Mouse (Mus musculus): ENCODE data around the gene Arhgef7. TPM values are rescaled to one million over a fixed set of nuclear protein-coding genes. Genes with fewer than 3 reads are reported as not detected.

Arhgef7 gene
- polyA plus RNA-seq, 1 experiment from 2014 or later: 62.3 TPM

DNA sequence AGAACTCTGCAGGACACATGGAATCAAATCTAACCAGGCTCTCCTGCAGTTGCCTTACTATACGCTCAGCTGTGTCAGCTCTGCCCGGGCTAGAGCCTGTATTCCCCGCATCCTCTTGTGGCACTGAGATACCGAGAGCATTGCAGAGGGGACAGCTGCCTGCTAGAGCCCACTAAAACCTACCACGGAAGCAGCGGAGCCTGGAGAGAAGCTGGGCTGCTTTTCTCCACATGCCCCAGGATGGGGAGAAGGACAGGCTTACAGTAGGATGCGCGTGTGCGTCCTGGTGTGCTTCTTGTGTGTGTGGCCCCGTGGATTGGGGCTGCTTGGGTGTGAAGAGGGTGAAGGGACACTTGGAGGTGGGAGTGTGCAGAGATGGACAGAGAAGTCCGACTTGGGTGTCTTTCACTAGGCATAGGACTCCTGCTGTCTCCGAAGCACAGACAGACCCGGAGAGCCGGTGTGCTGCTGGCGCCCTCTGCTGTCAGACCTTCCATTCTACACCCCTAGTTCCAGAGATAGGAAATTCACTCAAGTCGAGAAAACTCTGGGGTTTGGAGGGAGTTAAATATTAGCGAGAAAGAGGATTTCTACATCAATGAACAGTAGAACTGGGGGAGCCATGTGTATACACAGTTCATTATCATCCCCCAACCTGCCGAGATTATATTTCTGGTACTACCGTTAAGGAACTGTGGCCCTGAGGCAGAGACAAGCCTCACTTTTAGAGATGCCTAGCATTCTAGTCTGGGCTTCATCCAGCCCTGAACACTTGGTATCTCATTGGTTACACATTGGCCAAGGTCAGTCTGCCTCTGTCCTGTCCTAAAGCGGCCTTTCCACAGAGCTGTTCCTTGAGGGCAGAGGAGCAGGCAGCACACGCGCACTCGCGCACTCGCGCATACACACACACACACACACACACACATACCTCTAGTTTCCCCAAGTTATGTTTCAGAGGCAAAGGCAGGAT, 27.2 kb upstream of the Arhgef7 start:
- 40% methylated on average over 26 of the region's 26 CpGs for WGBS
- peak overlapping the region; percentile 18 for H3K9ac ChIP-seq (replicated peaks)
- ATAC-seq (ENCODE audit: low FRiP score): peak; percentile 89

DNA sequence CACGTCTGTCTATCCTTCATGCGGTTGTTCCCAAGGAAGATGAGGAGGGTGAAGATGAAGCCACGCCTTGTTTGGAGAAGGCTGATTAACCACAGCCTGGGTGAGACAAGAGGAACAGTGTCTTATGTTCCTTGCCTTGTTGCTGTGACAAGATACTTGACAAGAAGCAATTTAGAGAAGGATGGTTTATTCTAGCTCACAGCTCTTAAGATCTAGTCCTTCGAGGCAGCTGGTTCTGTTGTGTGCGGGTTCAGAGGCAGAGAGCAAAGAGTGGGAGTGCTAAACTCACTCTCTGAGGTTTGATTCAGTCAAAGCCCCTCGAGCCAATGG, 26.5 kb upstream of the Arhgef7 start, which contains the start of gene 1700016D06Rik:
Gene 1700016D06Rik, minus strand, starts transcription at position 31 of the 330 bp plus-strand sequence.
- H3K4me1 ChIP-seq: peaks cover 8% of the 10 kb centered on the region
- peak within 1 kb of the TSS; percentile 56 for H3K4me2 ChIP-seq
- 71% methylated on average over 6 of the region's 6 CpGs for WGBS
- peak within 1 kb of the TSS; percentile 18 for H3K9ac ChIP-seq (replicated peaks)
- peak within 1 kb of the TSS; percentile 22; the same call in 1 of the 2 replicates for H3K4me3 ChIP-seq (replicated peaks)
- no peak within 1 kb of the TSS for H3K27ac ChIP-seq (replicated peaks)
- no peaks in the 10 kb centered on the region; the same call in 1 of the 2 replicates for H3K27me3 ChIP-seq (replicated peaks)
- H3K36me3 ChIP-seq: no peaks in the 10 kb centered on the region
- H3K9me3 ChIP-seq (replicated peaks): no peaks in the 10 kb centered on the region
- no peak for ATAC-seq (ENCODE audit: low FRiP score)

More for the DNA sequence above, 27.2 kb upstream of the Arhgef7 start:
- Histone ChIP-seq H3K27me3 (replicated peaks) (no peaks in the 10 kb centered on the region; the same call in 1 of the 2 replicates), H3K9me3 (replicated peaks) (no peaks in the 10 kb centered on the region), H3K4me1 (peaks cover 8% of the 10 kb centered on the region), H3K4me3 (replicated peaks) (peak overlapping the region; percentile 22; the same call in 1 of the 2 replicates), H3K36me3 (no peaks in the 10 kb centered on the region), H3K27ac (replicated peaks) (no peak overlapping the region), H3K4me2 (peak overlapping the region; percentile 56)

DNA sequence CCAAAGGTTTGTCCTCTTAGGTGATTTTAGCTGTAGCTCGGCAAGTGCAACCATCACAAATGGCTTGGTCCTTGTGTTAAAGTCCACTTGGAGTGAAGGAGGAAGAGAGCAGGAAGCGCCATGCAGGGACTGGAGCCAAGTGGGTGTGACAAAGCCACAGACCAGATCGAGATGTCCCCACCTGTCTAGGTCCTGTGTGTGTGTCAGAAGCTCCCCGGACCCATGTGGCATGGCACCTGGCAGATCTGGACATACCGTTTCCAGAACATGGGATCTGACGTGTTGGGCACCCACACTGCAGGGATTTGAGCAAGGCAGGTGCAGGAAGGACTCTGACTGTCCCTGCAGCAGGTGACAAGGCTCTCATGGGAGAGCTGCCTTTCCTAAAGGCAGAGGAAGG, 26.1 kb upstream of the Arhgef7 start:
- Histone ChIP-seq H3K27ac (replicated peaks) (no peak overlapping the region), H3K9ac (replicated peaks) (no peak overlapping the region), H3K27me3 (replicated peaks) (no peaks in the 10 kb centered on the region; the same call in 1 of the 2 replicates), H3K4me2 (no peak overlapping the region), H3K4me1 (peaks cover 8% of the 10 kb centered on the region), H3K9me3 (replicated peaks) (no peaks in the 10 kb centered on the region), H3K36me3 (no peaks in the 10 kb centered on the region), H3K4me3 (replicated peaks) (no peak overlapping the region)
- WGBS: 87% methylated on average over 6 of the region's 6 CpGs
- ATAC-seq (ENCODE audit: low FRiP score): no peak

DNA sequence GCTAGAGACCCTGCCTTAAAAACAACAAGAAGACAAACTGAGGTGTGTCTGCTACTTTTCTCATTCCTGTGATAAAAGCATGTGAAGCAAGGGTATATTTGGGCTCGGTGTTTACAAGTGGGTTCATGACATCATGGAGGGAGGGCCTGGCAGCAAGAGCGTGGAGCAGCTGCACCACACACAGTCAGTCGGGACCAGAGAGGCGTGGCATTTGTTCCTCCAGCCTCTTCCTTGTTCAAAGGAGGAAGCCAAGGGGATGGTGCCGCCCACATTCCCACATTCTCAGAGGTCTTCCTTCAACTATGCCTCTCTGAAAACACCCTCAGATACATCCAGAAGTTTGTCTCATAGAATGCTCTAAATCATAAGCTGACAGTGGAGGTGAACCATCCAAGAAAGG, 23.7 kb upstream of the Arhgef7 start:
- Histone ChIP-seq H3K27me3 (replicated peaks) (no peaks in the 10 kb centered on the region; the same call in 1 of the 2 replicates), H3K4me2 (no peak overlapping the region), H3K9me3 (replicated peaks) (no peaks in the 10 kb centered on the region), H3K4me3 (replicated peaks) (no peak overlapping the region), H3K36me3 (no peaks in the 10 kb centered on the region), H3K9ac (replicated peaks) (no peak overlapping the region), H3K27ac (replicated peaks) (no peak overlapping the region), H3K4me1 (peaks cover 8% of the 10 kb centered on the region)
- no peak for ATAC-seq (ENCODE audit: low FRiP score)
- 88% methylated on average over 5 of the region's 5 CpGs for WGBS

DNA sequence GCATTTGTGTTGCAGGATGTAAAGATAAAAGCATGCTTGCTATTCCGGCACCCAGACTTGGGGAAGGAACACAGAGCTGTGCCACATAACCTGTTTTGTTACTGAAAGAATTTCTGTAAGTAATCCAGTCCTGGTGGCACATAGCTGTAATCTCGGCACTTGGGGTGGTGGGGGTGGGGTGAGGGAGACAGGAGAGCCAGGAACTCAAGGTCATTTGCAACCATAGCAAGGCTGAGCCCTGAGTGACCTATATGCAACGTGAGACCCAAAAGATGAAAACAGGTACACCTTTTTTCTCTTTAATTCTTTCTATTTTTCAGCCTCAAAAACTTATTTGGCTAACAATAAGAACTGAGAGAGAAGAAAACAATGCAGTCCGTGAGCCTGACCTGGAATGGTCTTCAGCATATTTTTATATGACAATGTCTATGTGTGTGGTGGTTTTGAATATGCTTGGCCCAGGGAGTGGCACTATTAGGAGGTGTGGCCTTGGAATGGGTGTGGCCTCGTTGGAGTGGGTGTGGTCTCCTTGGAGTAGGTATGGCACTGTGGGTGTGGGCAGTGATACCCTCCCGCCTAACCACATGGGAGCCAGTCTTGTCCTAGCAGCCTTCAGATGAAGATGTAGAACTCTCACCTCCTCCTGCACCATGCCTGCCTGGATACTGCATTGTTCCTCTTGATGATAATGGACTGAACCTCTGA, 22.7 kb upstream of the Arhgef7 start:
- no peak overlapping the region for H3K4me3 ChIP-seq (replicated peaks)
- H3K4me2 ChIP-seq: no peak overlapping the region
- H3K9ac ChIP-seq (replicated peaks): no peak overlapping the region
- peaks cover 7% of the 10 kb centered on the region for H3K4me1 ChIP-seq
- no peaks in the 10 kb centered on the region for H3K9me3 ChIP-seq (replicated peaks)
- no peak overlapping the region for H3K27ac ChIP-seq (replicated peaks)
- WGBS: 71% methylated on average over 6 of the region's 6 CpGs
- no peaks in the 10 kb centered on the region; the same call in 1 of the 2 replicates for H3K27me3 ChIP-seq (replicated peaks)
- H3K36me3 ChIP-seq: no peaks in the 10 kb centered on the region
- no peak for ATAC-seq (ENCODE audit: low FRiP score)

DNA sequence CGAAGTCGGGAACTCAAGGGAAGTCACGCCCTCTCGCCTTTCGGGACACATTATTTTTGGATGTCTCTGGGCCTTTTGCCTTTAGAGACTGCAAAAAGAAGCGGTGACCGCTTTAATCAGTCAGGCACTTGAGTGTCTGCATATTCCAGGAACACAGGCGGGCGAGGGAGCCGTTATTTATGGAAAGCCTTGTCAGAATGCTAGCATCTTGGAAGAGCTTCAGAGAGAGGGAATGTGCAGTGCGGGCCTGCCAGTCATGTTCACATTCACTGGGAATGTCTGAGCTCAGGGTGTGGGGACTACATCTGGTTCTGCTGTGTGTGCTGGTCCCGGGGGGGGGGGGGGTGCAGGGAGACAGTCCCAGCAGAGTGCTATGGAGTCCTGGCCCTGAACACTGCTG, 21.7 kb upstream of the Arhgef7 start:
- H3K9ac ChIP-seq (replicated peaks): no peak overlapping the region
- no peaks in the 10 kb centered on the region for H3K36me3 ChIP-seq
- H3K4me3 ChIP-seq (replicated peaks): no peak overlapping the region
- no peak overlapping the region for H3K27ac ChIP-seq (replicated peaks)
- no peak for ATAC-seq (ENCODE audit: low FRiP score)
- no peaks in the 10 kb centered on the region; the same call in 1 of the 2 replicates for H3K27me3 ChIP-seq (replicated peaks)
- H3K9me3 ChIP-seq (replicated peaks): no peaks in the 10 kb centered on the region
- H3K4me1 ChIP-seq: no peaks in the 10 kb centered on the region
- 80% methylated on average over 12 of the region's 12 CpGs for WGBS
- no peak overlapping the region for H3K4me2 ChIP-seq

DNA sequence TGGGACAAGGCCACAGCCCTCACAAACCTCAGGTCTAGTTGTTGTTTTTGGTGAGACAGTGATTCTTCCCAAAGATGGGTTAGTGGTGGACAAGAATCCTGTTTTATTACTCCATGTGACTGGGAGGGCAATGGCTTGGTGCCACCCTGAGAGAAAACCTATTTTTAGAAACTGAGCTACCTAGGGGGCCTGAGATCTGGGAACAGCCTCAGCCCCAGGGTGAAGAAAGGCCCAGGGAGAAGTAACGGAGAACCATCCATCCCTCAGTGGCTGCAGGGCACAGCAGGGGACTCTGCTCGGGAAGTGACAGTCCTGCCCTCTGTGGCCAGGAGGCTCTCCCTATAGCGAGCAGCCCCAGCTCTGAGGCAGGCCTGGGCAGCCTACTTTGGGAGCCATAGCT, 19.8 kb upstream of the Arhgef7 start:
- no peak overlapping the region for H3K9ac ChIP-seq (replicated peaks)
- no peaks in the 10 kb centered on the region for H3K36me3 ChIP-seq
- WGBS: 19% methylated on average over 3 of the region's 3 CpGs
- H3K4me3 ChIP-seq (replicated peaks): no peak overlapping the region
- no peak overlapping the region for H3K4me2 ChIP-seq
- H3K4me1 ChIP-seq: no peaks in the 10 kb centered on the region
- H3K9me3 ChIP-seq (replicated peaks): no peaks in the 10 kb centered on the region
- H3K27ac ChIP-seq (replicated peaks): no peak overlapping the region
- no peak for ATAC-seq (ENCODE audit: low FRiP score)
- H3K27me3 ChIP-seq (replicated peaks): no peaks in the 10 kb centered on the region

DNA sequence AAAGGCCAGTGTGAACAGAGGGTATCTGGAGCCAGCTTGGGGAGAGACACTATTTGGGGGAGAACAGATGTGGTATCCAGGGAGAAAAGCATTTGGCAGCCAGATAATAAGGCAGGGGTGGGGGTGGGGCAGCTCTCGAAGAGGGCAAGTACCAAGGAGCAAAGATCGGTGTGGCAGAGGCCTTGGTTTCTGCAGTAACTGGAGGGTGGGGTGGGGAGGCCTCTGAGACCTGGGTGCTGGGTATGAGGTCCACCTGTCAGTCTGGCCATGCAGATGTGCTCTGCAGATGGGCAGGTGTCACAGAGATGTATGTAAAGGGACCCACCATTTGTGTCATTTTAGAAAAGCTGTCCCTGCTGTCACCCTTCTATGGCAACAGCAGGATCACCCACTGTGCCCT, 18.7 kb upstream of the Arhgef7 start:
- Histone ChIP-seq H3K4me3 (replicated peaks) (no peak overlapping the region), H3K27ac (replicated peaks) (no peak overlapping the region), H3K4me1 (no peaks in the 10 kb centered on the region), H3K9me3 (replicated peaks) (no peaks in the 10 kb centered on the region), H3K4me2 (no peak overlapping the region), H3K27me3 (replicated peaks) (no peaks in the 10 kb centered on the region), H3K36me3 (no peaks in the 10 kb centered on the region), H3K9ac (replicated peaks) (no peak overlapping the region)
- 37% methylated on average over 2 of the region's 2 CpGs for WGBS
- no peak for ATAC-seq (ENCODE audit: low FRiP score)

DNA sequence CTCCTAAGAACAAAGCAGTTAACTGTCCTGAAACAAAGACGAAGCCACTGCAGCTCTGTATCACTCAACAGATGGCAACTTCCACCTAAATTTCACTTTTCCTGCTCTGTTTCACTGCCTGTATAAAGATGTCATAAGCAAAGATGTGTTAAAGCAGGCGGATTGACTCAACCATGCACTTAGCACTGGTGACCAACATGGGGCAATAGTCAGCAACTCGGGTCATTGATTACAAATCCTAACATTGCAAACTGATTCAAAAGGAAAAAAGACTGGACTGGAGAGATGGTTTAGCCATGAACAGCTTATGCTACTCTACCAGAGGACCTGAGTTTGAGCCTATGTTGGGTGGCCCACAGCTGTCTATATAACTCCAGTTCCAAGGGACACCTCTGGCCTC, 18.0 kb upstream of the Arhgef7 start:
- no peak overlapping the region for H3K27ac ChIP-seq (replicated peaks)
- 83% methylated on average over 3 of the region's 3 CpGs for WGBS
- H3K9me3 ChIP-seq (replicated peaks): no peaks in the 10 kb centered on the region
- H3K27me3 ChIP-seq (replicated peaks): no peaks in the 10 kb centered on the region
- no peak overlapping the region for H3K4me2 ChIP-seq
- no peaks in the 10 kb centered on the region for H3K36me3 ChIP-seq
- no peak overlapping the region for H3K9ac ChIP-seq (replicated peaks)
- no peaks in the 10 kb centered on the region for H3K4me1 ChIP-seq
- H3K4me3 ChIP-seq (replicated peaks): no peak overlapping the region
- no peak for ATAC-seq (ENCODE audit: low FRiP score)

DNA sequence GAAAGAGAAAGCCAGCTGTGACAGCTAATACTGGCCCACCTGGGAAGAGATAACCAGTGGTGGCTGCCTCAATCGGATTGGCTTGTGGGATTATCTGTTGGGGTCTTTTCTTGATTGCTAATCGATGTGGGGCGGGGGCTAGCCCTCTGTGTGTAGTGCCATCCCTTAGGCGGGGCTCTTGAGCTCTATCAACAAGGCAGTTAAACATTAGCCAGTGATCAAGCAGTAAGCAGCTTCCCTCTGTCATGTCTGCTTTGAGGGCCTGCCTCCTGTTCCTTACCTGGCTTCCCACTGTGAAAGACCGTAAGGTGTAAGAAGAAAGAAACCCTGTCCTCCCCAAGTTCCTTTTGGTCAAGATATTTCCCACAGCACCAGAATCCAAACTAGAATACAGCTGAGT, 17.1 kb upstream of the Arhgef7 start:
- H3K4me1 ChIP-seq: no peaks in the 10 kb centered on the region
- H3K9me3 ChIP-seq (replicated peaks): no peaks in the 10 kb centered on the region
- no peaks in the 10 kb centered on the region for H3K36me3 ChIP-seq
- 58% methylated on average over 5 of the region's 5 CpGs for WGBS
- H3K4me2 ChIP-seq: no peak overlapping the region
- H3K27ac ChIP-seq (replicated peaks): no peak overlapping the region
- H3K27me3 ChIP-seq (replicated peaks): no peaks in the 10 kb centered on the region
- no peak overlapping the region for H3K4me3 ChIP-seq (replicated peaks)
- no peak overlapping the region for H3K9ac ChIP-seq (replicated peaks)
- no peak for ATAC-seq (ENCODE audit: low FRiP score)

DNA sequence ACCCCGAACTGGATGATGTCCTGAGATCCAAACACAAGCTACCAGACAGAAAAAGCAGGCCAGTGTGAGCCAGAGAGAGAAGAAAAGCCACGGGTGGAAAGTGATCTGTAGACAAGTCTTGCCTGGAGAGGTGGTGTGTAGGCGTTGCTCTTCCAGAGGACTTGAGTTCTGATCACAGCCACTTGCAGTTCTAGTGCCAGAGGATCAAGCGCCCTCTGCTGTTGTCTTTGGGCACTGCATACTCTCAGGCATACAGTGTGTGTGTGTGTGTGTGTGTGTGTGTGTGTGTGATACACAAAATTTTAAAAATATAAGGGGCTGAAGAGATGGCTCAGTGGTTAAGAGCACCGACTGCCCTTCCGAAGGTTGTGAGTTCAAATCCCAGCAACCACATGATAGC, 15.3 kb upstream of the Arhgef7 start:
- H3K4me3 ChIP-seq (replicated peaks): no peak overlapping the region
- H3K9ac ChIP-seq (replicated peaks): no peak overlapping the region
- no peak overlapping the region for H3K27ac ChIP-seq (replicated peaks)
- H3K4me1 ChIP-seq: no peaks in the 10 kb centered on the region
- 86% methylated on average over 6 of the region's 6 CpGs for WGBS
- H3K36me3 ChIP-seq: no peaks in the 10 kb centered on the region
- no peaks in the 10 kb centered on the region for H3K27me3 ChIP-seq (replicated peaks)
- ATAC-seq (ENCODE audit: low FRiP score): no peak
- no peaks in the 10 kb centered on the region for H3K9me3 ChIP-seq (replicated peaks)
- H3K4me2 ChIP-seq: no peak overlapping the region

DNA sequence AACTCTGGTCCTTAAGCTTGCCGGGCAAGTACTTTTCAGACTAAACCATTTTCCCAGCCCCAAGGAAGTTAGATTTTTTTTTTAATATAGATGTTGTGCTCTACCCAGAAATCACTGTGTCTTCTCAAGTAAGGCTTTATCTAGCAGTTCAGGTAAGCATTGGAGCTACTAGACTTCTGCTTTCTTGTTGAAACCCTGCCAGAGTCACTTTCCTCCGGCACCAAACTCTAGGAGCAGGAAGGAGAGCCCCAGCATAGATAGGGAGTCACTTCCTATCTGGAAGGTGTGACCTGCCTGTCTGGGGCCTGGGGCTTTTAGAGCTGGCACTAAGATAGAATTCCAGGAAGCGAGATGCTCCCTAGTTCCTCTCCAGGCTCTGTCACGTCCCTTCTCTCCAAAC, 10.3 kb upstream of the Arhgef7 start:
- 90% methylated on average over 4 of the region's 4 CpGs for WGBS
- Histone ChIP-seq H3K9ac (replicated peaks) (no peak overlapping the region), H3K4me1 (no peaks in the 10 kb centered on the region), H3K9me3 (replicated peaks) (no peaks in the 10 kb centered on the region), H3K36me3 (no peaks in the 10 kb centered on the region), H3K4me2 (no peak overlapping the region), H3K27ac (replicated peaks) (no peak overlapping the region), H3K4me3 (replicated peaks) (no peak overlapping the region), H3K27me3 (replicated peaks) (no peaks in the 10 kb centered on the region)
- ATAC-seq (ENCODE audit: low FRiP score): no peak
